Mouse (Mus musculus): ENCODE results near the gene Kremen1. TPM values are rescaled to one million over a fixed set of nuclear protein-coding genes. Genes with fewer than 3 reads are reported as not detected.

The Kremen1 gene
- total RNA-seq, 2 experiments from 2014 or later: 14.7 to 14.8 TPM

DNA sequence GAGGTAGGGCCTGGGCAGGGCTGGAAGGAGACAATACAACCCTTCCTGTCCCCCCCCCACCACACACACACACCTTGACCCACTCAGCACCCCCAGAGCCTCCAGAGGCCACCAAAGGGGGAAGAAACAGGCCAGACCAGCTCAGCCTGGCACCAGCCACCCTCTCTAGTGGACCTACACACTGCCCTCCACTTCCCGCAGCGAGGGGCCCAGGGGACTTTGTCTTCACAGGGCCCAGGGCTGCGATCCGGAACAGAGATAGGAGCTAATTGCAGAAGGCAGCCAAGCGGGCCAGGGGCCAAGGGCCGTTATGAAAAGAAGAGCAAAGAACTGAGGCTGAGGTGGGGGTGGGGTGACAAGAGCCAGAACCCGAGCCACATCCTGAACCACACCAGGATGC lies 112.1 kb downstream of the Kremen1 start:
- H3K27ac ChIP-seq: peak overlapping the region; percentile 23; the same call in 1 of the 2 replicates
- no peak for DNase-seq (ENCODE audit: low spot score in 2 of 2)
- no peak overlapping the region for H3K4me3 ChIP-seq
- no peak for TF ChIP-seq CTCF (conservative IDR thresholded peaks at IDR 0.05)

DNA sequence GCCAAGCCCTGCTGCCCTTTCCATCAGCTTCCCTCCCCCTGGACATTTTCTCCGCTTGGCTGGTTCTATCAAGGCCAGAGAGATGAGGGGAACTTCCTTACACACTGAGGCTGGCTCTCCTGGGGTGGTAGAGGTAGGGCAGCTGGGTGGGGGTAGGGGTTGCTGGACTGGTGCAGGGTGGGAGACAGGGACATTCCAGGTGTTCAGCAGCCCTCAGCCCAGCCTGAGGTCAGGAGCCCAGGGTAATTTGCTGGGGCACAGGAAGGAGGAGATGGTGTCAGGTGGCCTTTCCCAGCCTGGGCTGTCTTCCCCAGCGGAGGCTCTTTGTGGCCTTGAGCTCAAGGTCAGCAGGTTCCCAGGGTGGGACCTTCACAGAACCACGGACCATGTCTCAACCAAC lies 115.8 kb downstream of the Kremen1 start:
- no peak for TF ChIP-seq CTCF (conservative IDR thresholded peaks at IDR 0.05)
- no peak overlapping the region for H3K27ac ChIP-seq
- DNase-seq (ENCODE audit: low spot score in 2 of 2): no peak
- H3K4me3 ChIP-seq: no peak overlapping the region

DNA sequence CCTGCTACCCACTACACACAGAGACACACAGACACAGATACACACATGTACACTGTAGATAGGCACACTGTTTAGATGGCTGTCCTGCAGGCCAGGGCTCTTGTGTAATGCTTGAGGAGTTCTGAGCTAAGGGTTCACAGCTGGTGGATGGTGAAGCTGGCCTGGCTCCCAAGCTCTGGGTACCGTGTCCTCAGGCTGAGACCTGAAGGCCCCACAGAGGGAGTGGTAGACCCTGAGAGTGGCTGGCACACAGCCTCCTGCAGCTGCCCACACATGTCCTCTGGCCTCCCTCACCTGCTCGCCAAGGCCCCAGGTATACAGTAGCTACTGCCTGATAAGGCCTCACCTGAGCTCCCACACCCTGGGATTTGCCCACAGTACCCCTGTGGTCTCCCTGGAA lies 119.4 kb downstream of the Kremen1 start:
- Histone ChIP-seq H3K4me3 (no peak overlapping the region), H3K27ac (no peak overlapping the region)
- no peak for DNase-seq (ENCODE audit: low spot score in 2 of 2)
- no peak for TF ChIP-seq CTCF (conservative IDR thresholded peaks at IDR 0.05)

Other genes starting within 250 kb of the Kremen1 start
- gene Rasl10a, start 203.4 kb downstream of the Kremen1 start, total RNA-seq (2021): 10 to 100 TPM; 87.7 to 95.3 TPM
- gene Gas2l1, start 196.2 kb downstream of the Kremen1 start, total RNA-seq (2021): 10 to 100 TPM; 93.6 to 97.7 TPM
- 10 to 100 TPM; 19.7 to 19.8 TPM for gene Rhbdd3, start 162.6 kb downstream of the Kremen1 start, total RNA-seq (2021)
- 100 to 1,000 TPM; 333 to 394 TPM for gene Ewsr1, start 162.3 kb downstream of the Kremen1 start, total RNA-seq (2021)
- gene Emid1, start 109.3 kb downstream of the Kremen1 start, total RNA-seq (2021): 1 to 10 TPM; 4.2 to 4.9 TPM
- gene Znrf3, start 183.3 kb upstream of the Kremen1 start, total RNA-seq (2021): 10 to 100 TPM; 20.2 to 24.1 TPM